Mouse (Mus musculus) bone marrow, adult 2 months (tissue): ENCODE data around the gene Patj. TPM values are rescaled to one million over a fixed set of nuclear protein-coding genes. Genes with fewer than 3 reads are reported as not detected.

Source experiments
- H3K27ac ChIP-seq: fragments of 200-500 bp; 2 replicates; pipeline ENCODE4 v1.5.1; 2012; ENCODE audit warnings: low read depth, mild to moderate bottlenecking, control low read depth, inconsistent platforms, low read length; ENCODE audit not compliant: control insufficient read depth, poor library complexity, insufficient read depth
- H3K4me1 ChIP-seq: fragments of 200-500 bp; 2 replicates; pipeline ENCODE4 v1.6.1; 2011; ENCODE audit warnings: low read length; ENCODE audit not compliant: control insufficient read depth, insufficient read depth
- H3K4me3 ChIP-seq: fragments of 200-500 bp; replicated peaks from 2 replicates; pipeline ENCODE3; 2011; ENCODE audit warnings: mild to moderate bottlenecking, low read depth, low read length, control low read depth; ENCODE audit not compliant: control insufficient read depth
- CTCF ChIP-seq: fragments of 200-500 bp; IDR thresholded peaks from 2 replicates; pipeline ENCODE4 v1.5.1; 2011; ENCODE audit warnings: low read length, control low read depth; ENCODE audit not compliant: control insufficient read depth, insufficient read depth
- POLR2A ChIP-seq: fragments of 200-500 bp; IDR thresholded peaks from 2 replicates; pipeline ENCODE4 v1.6.1; 2011; ENCODE audit warnings: low read depth, mild to moderate bottlenecking, control low read depth, low read length, borderline replicate concordance; ENCODE audit not compliant: control insufficient read depth
- WGBS: fragments of 180-500 bp; shearing (Covaris S2); methylation state at CpG from one replicate; pipeline ENCODE4 v1.1.7; 2018; 5-methylcytosine and 5-hydroxymethylcytosine counted together
- polyA plus RNA-seq: library from polyadenylated mRNA; stranded (reverse); fragments of >200 nt; gene quantifications from 2 replicates; pipeline ENCODE4 v1.2.4, GENCODE M21; 2011; ENCODE audit warnings: low replicate concordance; ENCODE audit not compliant: missing spikeins, insufficient read depth, insufficient read length

The Patj gene
- polyA plus RNA-seq, 1 experiment: 2.8 TPM

DNA sequence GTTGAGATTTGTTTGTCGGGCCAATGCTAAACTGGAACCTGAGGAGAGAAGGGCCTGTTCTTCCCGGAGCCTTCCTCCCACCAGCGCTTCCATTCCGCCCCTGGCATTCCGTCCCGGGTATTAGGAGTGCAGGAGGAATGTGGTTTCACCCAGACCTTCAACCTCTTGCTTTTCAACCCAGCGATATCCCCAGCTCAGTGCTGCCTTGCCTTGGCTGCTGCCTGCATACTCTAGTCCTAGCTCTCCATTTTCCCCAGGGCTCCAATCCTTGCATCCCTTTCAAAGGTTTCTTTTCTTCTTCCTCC lies 348.3 kb downstream of the Patj start:
- Histone ChIP-seq H3K27ac (no peak overlapping the region), H3K4me3 (no peak overlapping the region), H3K4me1 (no peaks in the 10 kb centered on the region)
- no peak for TF ChIP-seq POLR2A
- 44% methylated on average over 7 of the region's 7 CpGs for WGBS

DNA sequence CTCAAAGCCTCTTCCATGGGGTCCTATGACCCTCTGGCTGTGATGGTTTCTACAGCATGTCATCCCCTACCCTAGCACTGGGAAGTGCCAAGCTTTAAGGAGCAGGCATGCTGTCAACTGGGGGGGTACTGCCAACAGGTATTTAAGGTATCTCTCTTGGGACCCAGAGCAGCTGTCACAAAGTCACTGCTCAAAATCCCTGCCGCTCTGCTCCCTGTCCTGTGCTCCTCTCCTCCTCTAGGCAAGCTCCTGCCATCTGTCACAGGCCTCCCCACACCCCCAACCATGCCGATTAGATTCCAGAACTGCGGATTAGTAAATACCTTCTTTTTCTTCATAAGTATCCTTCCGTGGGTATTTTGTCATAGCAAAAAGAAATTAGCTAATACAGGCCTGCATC lies 358.9 kb downstream of the Patj start:
- TF ChIP-seq CTCF: no peak
- no peak for TF ChIP-seq POLR2A
- Histone ChIP-seq H3K4me1 (no peaks in the 10 kb centered on the region), H3K4me3 (no peak overlapping the region), H3K27ac (no peak overlapping the region)
- 81% methylated on average over 4 of the region's 4 CpGs for WGBS

DNA sequence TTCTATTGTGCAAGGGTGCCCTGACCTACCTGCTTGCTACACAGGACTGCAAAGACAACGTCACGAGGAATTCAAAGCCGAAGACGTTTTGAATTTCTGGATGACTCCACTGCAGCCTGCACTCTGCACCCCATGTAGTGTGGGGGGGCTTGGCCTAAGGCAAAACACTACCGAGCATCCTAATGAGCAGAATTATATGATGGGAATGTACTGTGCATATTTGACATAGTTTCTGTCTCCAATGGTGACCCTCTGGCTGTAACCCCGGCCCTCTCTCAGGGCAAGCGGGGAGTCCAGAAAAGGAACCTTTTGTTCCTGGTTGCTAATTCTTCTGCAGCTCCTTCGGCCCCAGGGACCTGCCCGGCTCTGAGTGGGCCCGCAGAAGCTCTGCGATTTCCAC lies 360.6 kb downstream of the Patj start:
- Histone ChIP-seq H3K27ac (no peak overlapping the region), H3K4me3 (no peak overlapping the region)

DNA sequence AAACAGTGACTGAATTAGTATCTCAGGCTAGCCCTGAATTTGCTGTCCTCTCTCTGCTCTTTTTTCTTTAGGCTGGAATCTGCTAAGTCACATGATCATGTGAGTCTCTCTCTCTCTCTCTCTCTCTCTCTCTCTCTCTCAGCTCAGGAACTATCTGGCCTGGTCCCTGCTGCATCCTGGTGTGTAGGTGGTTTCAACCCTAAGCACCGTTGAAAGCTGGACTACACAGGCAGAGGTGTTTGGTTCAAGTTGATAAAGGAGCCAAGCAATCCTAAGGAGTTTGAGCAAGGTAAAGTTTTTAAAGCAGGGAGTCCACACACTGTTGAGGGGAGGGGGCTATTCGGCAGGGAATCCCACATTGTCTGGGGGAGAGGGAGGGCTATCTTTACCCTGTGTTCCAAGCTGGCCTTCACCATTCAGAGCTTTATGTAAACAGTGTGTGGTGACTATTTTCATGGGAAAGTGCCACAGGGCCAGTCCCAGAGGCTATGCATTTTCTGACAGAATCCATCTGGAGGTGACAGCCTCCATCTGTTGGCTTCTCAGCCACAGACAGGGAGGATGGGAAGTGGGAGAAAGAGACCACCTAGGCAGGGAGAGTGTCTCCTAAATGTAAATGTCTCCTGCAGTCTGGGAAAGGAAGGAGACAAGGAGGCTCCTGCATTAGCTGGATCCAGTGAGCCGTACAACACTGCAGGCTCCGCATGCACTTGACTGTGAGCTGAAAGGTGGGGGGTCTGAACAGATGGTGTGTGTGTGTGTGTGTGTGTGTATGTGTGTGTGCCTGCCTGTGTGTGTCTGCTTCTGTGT lies 362.6 kb downstream of the Patj start:
- TF ChIP-seq POLR2A (no peak), CTCF (no peak)

More for the DNA sequence above, 360.6 kb downstream of the Patj start:
- 87% methylated on average over 11 of the region's 11 CpGs for WGBS
- TF ChIP-seq POLR2A (no peak), CTCF (no peak)
- H3K4me1 ChIP-seq: no peaks in the 10 kb centered on the region

DNA sequence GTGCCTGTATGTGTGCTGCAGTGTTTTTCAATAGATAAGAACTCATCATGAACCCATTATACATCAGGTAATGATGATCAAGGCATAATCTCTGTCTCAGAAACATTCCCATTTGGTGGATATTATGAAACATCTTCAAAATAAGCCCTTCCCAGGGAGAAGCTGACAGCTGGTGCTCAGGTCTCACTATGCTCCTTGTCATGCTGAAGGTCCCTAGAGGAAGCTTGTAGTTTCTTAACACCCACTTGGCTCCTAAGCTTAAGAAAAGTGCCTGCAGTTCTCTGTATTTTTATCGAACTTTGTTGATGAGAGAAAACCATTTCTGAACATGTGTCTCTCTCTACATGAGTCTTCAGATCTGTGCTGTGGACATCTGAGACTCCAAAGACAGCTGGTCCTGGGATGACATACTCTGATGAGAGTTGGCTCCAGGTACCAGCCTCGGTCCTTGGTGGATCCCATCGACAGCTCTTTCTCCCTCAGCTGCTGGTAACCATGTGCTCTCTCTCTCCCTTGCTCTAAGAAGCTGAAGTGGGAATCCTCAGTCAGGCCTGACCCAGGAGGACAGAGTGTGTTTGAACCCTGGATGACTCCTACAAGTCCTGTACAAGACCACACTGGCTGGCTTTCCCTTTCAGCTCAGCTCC lies 363.4 kb downstream of the Patj start:
- H3K4me3 ChIP-seq: no peak overlapping the region
- WGBS: 79% methylated on average over 3 of the region's 3 CpGs
- TF ChIP-seq CTCF (no peak), POLR2A (no peak)

More for the DNA sequence above, 362.6 kb downstream of the Patj start:
- WGBS: 75% methylated on average over 4 of the region's 4 CpGs
- Histone ChIP-seq H3K4me1 (no peaks in the 10 kb centered on the region), H3K4me3 (no peak overlapping the region), H3K27ac (no peak overlapping the region)

DNA sequence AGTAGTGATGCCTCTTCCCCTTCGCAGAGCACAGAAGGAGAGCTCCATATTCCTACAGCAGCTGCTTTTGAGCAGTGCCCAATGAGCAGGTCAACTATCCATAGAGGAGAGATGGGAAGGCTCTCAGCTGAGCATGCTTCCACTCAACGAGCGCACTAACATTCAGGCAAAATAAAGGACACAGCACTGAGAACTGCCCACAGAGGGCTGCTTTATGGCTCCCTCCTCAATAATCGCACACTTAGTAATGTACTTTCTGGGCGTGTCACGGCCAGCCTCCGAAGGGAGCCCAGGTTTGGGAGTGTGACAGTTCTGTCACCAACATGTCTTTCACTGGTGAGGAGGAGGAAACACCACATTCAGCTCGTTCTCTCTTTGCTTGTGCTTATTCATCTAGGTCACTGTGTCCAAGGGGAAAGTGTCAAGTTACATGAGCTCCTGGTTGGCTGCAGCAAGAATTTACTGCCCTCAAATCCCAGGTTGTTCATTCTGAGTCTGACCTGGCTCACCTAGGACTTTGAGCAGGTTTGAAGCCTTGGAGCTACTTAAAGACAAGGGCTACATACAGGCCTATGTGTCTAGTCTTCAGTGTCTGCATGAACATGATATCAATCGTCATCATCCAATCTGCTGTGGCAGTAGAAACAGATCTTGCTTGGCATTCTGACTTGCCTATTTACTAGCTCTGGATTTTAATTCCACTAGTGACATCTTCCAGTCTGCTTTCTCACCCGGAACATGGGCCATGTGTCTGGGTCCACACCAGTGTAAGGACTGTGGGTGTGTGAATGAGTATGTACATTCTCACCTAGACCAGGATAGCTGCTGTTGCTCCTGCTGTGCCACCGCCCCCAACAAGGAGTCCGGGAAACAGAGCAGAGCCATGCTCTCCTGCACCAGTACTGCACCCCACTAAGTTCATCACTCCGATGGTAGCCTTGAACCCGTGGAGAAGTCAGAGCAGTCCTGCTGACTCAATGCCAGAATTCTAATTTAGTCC lies 371.8 kb downstream of the Patj start:
- TF ChIP-seq POLR2A (no peak), CTCF (no peak)
- Histone ChIP-seq H3K4me3 (no peak overlapping the region), H3K27ac (no peak overlapping the region), H3K4me1 (no peaks in the 10 kb centered on the region)
- 73% methylated on average over 14 of the region's 14 CpGs for WGBS

More for the DNA sequence above, 363.4 kb downstream of the Patj start:
- H3K27ac ChIP-seq: no peak overlapping the region
- no peaks in the 10 kb centered on the region for H3K4me1 ChIP-seq

Other genes starting within 250 kb of the Patj start
- 7.4 and 14.8 TPM in 2 replicates for gene Tm2d1, start 12.5 kb upstream of the Patj start, polyA plus RNA-seq